Mouse (Mus musculus): Measurements from ENCODE around the gene Chd3.

Gene Chd3

GRCm38 (mm10) chr11:69388680-69389079, 19.5 kb upstream of the Chd3 start:
- DNase-seq: no peak

GRCm38 (mm10) chr11:69386758-69387157, 17.6 kb upstream of the Chd3 start:
- no peak for DNase-seq

- DNase-seq: no peak
Measured at GRCm38 (mm10) chr11:69384979-69385378, 15.8 kb upstream of the Chd3 start.

GRCm38 (mm10) chr11:69382478-69383105, 13.4 kb upstream of the Chd3 start:
- DNase-seq: no peak

- DNase-seq: no peak
Measured at GRCm38 (mm10) chr11:69381356-69381755, 12.2 kb upstream of the Chd3 start.

GRCm38 (mm10) chr11:69379600-69379999, 10.4 kb upstream of the Chd3 start:
- DNase-seq: no peak

- no peak for DNase-seq
Measured at GRCm38 (mm10) chr11:69377766-69378165, 8.6 kb upstream of the Chd3 start.

GRCm38 (mm10) chr11:69375646-69376045, 6.4 kb upstream of the Chd3 start:
- DNase-seq: no peak

- no peak for DNase-seq
Measured at GRCm38 (mm10) chr11:69373223-69373965, 4.2 kb upstream of the Chd3 start.

GRCm38 (mm10) chr11:69372780-69373170, 3.6 kb upstream of the Chd3 start:
- no peak for DNase-seq

- DNase-seq: peak; percentile 64
Measured at GRCm38 (mm10) chr11:69372056-69372779, 3.0 kb upstream of the Chd3 start.

GRCm38 (mm10) chr11:69371601-69372000, 2.4 kb upstream of the Chd3 start:
- no peak for DNase-seq

GRCm38 (mm10) chr11:69370817-69371215, 1.6 kb upstream of the Chd3 start:
- DNase-seq: no peak

GRCm38 (mm10) chr11:69369990-69370816, 997 bp upstream of the Chd3 start:
- no peak for DNase-seq

- DNase-seq: peak; percentile 45
Measured at GRCm38 (mm10) chr11:69368356-69369214, 621 bp downstream of the Chd3 start.

GRCm38 (mm10) chr11:69367616-69368355, 1.4 kb downstream of the Chd3 start:
- DNase-seq: no peak

- no peak for DNase-seq
Measured at GRCm38 (mm10) chr11:69366855-69367615, 2.2 kb downstream of the Chd3 start.

GRCm38 (mm10) chr11:69366157-69366854, 2.9 kb downstream of the Chd3 start:
- DNase-seq: peak; percentile 96

- no peak for DNase-seq
Measured at GRCm38 (mm10) chr11:69365722-69366121, 3.5 kb downstream of the Chd3 start.

GRCm38 (mm10) chr11:69364910-69365309, 4.3 kb downstream of the Chd3 start:
- DNase-seq: peak; percentile 87
